Mouse (Mus musculus) embryo, embryonic 11 days (tissue): ENCODE results near the gene 2900092C05Rik.

ENCODE experiments used
- DNase-seq: peaks from one replicate; pipeline ENCODE4 v3.0.0-alpha.2; 2015

2900092C05Rik gene

GRCm38 (mm10) chr7:12512217-12512616 is at the start of gene 2900092C05Rik:
2900092C05Rik (plus strand) TSS chr7:12512517.
- no peak for DNase-seq

- peak; percentile 95 for DNase-seq
These were observed 33.9 kb upstream of the 2900092C05Rik start, which contains the start of gene Zfp606 for GRCm38 (mm10) chr7:12478158-12479008. Zfp606 (plus strand) TSS chr7:12478293.

- DNase-seq: peak; percentile 37
These were observed 33.3 kb upstream of the 2900092C05Rik start for GRCm38 (mm10) chr7:12479009-12479346.

- DNase-seq: no peak
These were observed 32.8 kb upstream of the 2900092C05Rik start for GRCm38 (mm10) chr7:12479525-12479924.

GRCm38 (mm10) chr7:12483771-12484170 is 28.5 kb upstream of the 2900092C05Rik start:
- no peak for DNase-seq

GRCm38 (mm10) chr7:12485956-12486355 is 26.4 kb upstream of the 2900092C05Rik start:
- no peak for DNase-seq

GRCm38 (mm10) chr7:12486691-12487090 is 25.6 kb upstream of the 2900092C05Rik start:
- no peak for DNase-seq

GRCm38 (mm10) chr7:12510913-12511312 is 1.4 kb upstream of the 2900092C05Rik start:
- DNase-seq: no peak
